Mouse (Mus musculus) E14TG2a.4 (cell line): ENCODE results near the gene Dnajc3.

Experiments
- H3K27me3 ChIP-seq: 2 replicates; pipeline ENCODE4 v1.6.1; 2014; ENCODE audit warnings: low read length, control low read depth; ENCODE audit not compliant: insufficient read depth
- H3K36me3 ChIP-seq: 2 replicates; pipeline ENCODE4 v1.6.1; 2014; ENCODE audit warnings: low read length, control low read depth; ENCODE audit not compliant: insufficient read depth
- H3K4me1 ChIP-seq: replicated peaks from 2 replicates; pipeline ENCODE4 v1.6.1; 2014; ENCODE audit warnings: low read depth, low read length, control low read depth
- H3K4me3 ChIP-seq: replicated peaks from 2 replicates; pipeline ENCODE4 v1.5.1; 2014; ENCODE audit warnings: mild to moderate bottlenecking, low read length
- H3K9me3 ChIP-seq: 2 replicates; pipeline ENCODE4 v1.6.1; 2014; ENCODE audit warnings: low read length, control low read depth
- CTCF ChIP-seq: conservative IDR thresholded peaks from 2 replicates; pipeline ENCODE4 v1.5.1; 2014; ENCODE audit warnings: low read length
- NANOG ChIP-seq: IDR thresholded peaks from 2 replicates; pipeline ENCODE4 v1.6.1; 2014; ENCODE audit warnings: borderline replicate concordance, low read length, mixed read lengths
- POU5F1 ChIP-seq: IDR thresholded peaks from 2 replicates; pipeline ENCODE4 v1.6.1; 2014; ENCODE audit warnings: low read length, borderline replicate concordance

The Dnajc3 gene

GRCm38 (mm10) chr14:119027675-119028253 lies 90.0 kb downstream of the Dnajc3 start:
- Histone ChIP-seq H3K27me3 (no peaks in the 10 kb centered on the region), H3K4me1 (no peaks in the 10 kb centered on the region), H3K4me3 (no peak overlapping the region), H3K36me3 (no peaks in the 10 kb centered on the region), H3K9me3 (peaks cover 8% of the 10 kb centered on the region)
- TF ChIP-seq CTCF: no peak
- no peak for TF ChIP-seq POU5F1
- TF ChIP-seq NANOG: no peak
